Mouse (Mus musculus) embryonic fibroblast, embryonic 13.5 days (primary cell): ENCODE data around the gene Rbm5.

Source experiments
- CTCF ChIP-seq: IDR thresholded peaks from 2 replicates; pipeline ENCODE4 v1.5.1; 2011; ENCODE audit warnings: mild to moderate bottlenecking, control low read depth, low read length, moderate library complexity, borderline replicate concordance; ENCODE audit not compliant: insufficient read depth
- POLR2A ChIP-seq: IDR thresholded peaks from 2 replicates; pipeline ENCODE4 v1.6.1; 2011; ENCODE audit warnings: low read depth, mild to moderate bottlenecking, control low read depth, low read length, moderate library complexity

DNA sequence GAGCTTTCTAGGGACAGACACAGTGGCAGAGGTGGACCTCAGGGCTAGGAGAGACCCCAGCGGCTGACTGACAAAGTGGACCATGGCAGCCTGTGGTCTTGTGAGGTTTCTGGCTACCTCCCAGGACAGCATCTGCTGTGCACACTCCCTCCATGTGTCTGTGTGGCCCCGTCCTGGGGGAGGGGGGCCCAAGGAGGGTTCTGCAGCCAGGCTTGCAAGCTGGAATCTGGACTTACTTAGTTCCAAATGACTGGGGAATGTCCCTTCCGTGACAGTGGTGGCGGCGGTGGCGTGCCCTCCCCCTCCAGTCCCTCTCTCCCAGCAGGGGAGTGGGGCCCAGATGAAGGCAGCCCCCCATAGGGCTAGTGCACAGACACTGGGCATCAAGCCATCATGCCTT lies 53.8 kb downstream of the Rbm5 start:
- TF ChIP-seq CTCF (no peak), POLR2A (no peak)
